Mouse (Mus musculus) v-Abl transformed pro-B cells (cell line): ENCODE data around the gene Aire.

ENCODE experiments used
- in situ Hi-C, 2 experiments: fragments of 400-800 bp; cut with MboI; formaldehyde crosslinking; loops; one replicate each; pipeline ENCODE4 v1.15.1; 2025; ENCODE audit not compliant: unreplicated experiment in 2 of 2

Gene Aire

GRCm38 (mm10) chr10:78054633-78055565, 11.5 kb upstream of the Aire start:
- in situ Hi-C loops = no loop called here

GRCm38 (mm10) chr10:78049519-78050035, 6.2 kb upstream of the Aire start:
- in situ Hi-C loops = loop anchor here (25.0 kb wide), 1 partner anchor 338 kb away; no protein-coding TSS in a partner anchor

GRCm38 (mm10) chr10:78048061-78048730, 4.8 kb upstream of the Aire start:
- in situ Hi-C loops = loop anchor here (25.0 kb wide), 1 partner anchor 339 kb away; no protein-coding TSS in a partner anchor

- in situ Hi-C loops = loop anchor here (25.0 kb wide), 1 partner anchor 341 kb away; no protein-coding TSS in a partner anchor
Measured at GRCm38 (mm10) chr10:78046388-78046787, 3.0 kb upstream of the Aire start.

- in situ Hi-C loops = loop anchor here (25.0 kb wide), 1 partner anchor 343 kb away; no protein-coding TSS in a partner anchor
Measured at GRCm38 (mm10) chr10:78044531-78044930, 1.1 kb upstream of the Aire start.

- in situ Hi-C loops = loop anchor here (25.0 kb wide), 1 partner anchor 344 kb away; no protein-coding TSS in a partner anchor
Measured at GRCm38 (mm10) chr10:78042697-78043405, 559 bp downstream of the Aire start.

- in situ Hi-C loops = loop anchor here (25.0 kb wide), 1 partner anchor 345 kb away; no protein-coding TSS in a partner anchor
Measured at GRCm38 (mm10) chr10:78042096-78042495, 1.3 kb downstream of the Aire start.

GRCm38 (mm10) chr10:78041647-78042046, 1.8 kb downstream of the Aire start, which contains the start of gene Dnmt3l:
Gene Dnmt3l, plus strand, starts transcription at chr10:78041947.
- in situ Hi-C loops = loop anchor here (25.0 kb wide), 1 partner anchor 346 kb away; no protein-coding TSS in a partner anchor

- in situ Hi-C loops = loop anchor here (25.0 kb wide), 1 partner anchor 350 kb away; no protein-coding TSS in a partner anchor
Measured at GRCm38 (mm10) chr10:78037139-78037538, 6.3 kb downstream of the Aire start.

GRCm38 (mm10) chr10:78031987-78032386, 11.4 kb downstream of the Aire start:
- in situ Hi-C loops = loop anchor here (5.0 to 25.0 kb wide), 3 partner anchors 35 to 355 kb away; partner anchors contain the start of gene Icosl (in 1 of the 2)

- in situ Hi-C loops = loop anchor here (5.0 to 25.0 kb wide), 3 partner anchors 42 to 358 kb away; no protein-coding TSS in a partner anchor
Measured at GRCm38 (mm10) chr10:78029080-78029479, 14.3 kb downstream of the Aire start.

- in situ Hi-C loops = loop anchor here (5.0 to 25.0 kb wide), 3 partner anchors 41 to 359 kb away; no protein-coding TSS in a partner anchor
Measured at GRCm38 (mm10) chr10:78028129-78028528, 15.3 kb downstream of the Aire start.

GRCm38 (mm10) chr10:78025453-78025852, 18.0 kb downstream of the Aire start:
- in situ Hi-C loops = loop anchor here (5.0 to 25.0 kb wide), 3 partner anchors 38 to 362 kb away; no protein-coding TSS in a partner anchor

- in situ Hi-C loops = loop anchor here (10.0 to 25.0 kb wide), 3 partner anchors 505 to 1667 kb away; partner anchors contain the start of genes Cdc34 (in 1 of the 2), Fam207a (in 1 of the 2), Gzmm (in 1 of the 2) and Syde1 (in 1 of the 2)
Measured at GRCm38 (mm10) chr10:78019984-78020383, 23.4 kb downstream of the Aire start.

GRCm38 (mm10) chr10:78019291-78019690, 24.1 kb downstream of the Aire start:
- in situ Hi-C loops = loop anchor here (10.0 to 25.0 kb wide), 3 partner anchors 504 to 1668 kb away; partner anchors contain the start of genes Cdc34 (in 1 of the 2), Fam207a (in 1 of the 2), Gzmm (in 1 of the 2) and Syde1 (in 1 of the 2)

GRCm38 (mm10) chr10:78018797-78019203, 24.6 kb downstream of the Aire start:
- in situ Hi-C loops = loop anchor here (10.0 to 25.0 kb wide), 3 partner anchors 504 to 1669 kb away; partner anchors contain the start of genes Cdc34 (in 1 of the 2), Fam207a (in 1 of the 2), Gzmm (in 1 of the 2) and Syde1 (in 1 of the 2)

GRCm38 (mm10) chr10:78016366-78016765, 27.0 kb downstream of the Aire start:
- in situ Hi-C loops = loop anchor here (10.0 to 25.0 kb wide), 3 partner anchors 502 to 1671 kb away; partner anchors contain the start of genes Cdc34 (in 1 of the 2), Fam207a (in 1 of the 2), Gzmm (in 1 of the 2) and Syde1 (in 1 of the 2)

GRCm38 (mm10) chr10:78015489-78015888, 27.9 kb downstream of the Aire start:
- in situ Hi-C loops = loop anchor here (10.0 to 25.0 kb wide), 3 partner anchors 501 to 1672 kb away; partner anchors contain the start of genes Cdc34 (in 1 of the 2), Fam207a (in 1 of the 2), Gzmm (in 1 of the 2) and Syde1 (in 1 of the 2)
